Mouse (Mus musculus): ENCODE data around the gene Sptbn1. TPM values are rescaled to one million over a fixed set of nuclear protein-coding genes. Genes with fewer than 3 reads are reported as not detected.

Gene Sptbn1
- polyA plus RNA-seq, 1 experiment from 2014 or later = 137 TPM

- no peak overlapping the region for H3K27ac ChIP-seq (ENCODE audit: low read length)
Observed at GRCm38 (mm10) chr11:30178193-30178592, 89.8 kb downstream of the Sptbn1 start.

DNA sequence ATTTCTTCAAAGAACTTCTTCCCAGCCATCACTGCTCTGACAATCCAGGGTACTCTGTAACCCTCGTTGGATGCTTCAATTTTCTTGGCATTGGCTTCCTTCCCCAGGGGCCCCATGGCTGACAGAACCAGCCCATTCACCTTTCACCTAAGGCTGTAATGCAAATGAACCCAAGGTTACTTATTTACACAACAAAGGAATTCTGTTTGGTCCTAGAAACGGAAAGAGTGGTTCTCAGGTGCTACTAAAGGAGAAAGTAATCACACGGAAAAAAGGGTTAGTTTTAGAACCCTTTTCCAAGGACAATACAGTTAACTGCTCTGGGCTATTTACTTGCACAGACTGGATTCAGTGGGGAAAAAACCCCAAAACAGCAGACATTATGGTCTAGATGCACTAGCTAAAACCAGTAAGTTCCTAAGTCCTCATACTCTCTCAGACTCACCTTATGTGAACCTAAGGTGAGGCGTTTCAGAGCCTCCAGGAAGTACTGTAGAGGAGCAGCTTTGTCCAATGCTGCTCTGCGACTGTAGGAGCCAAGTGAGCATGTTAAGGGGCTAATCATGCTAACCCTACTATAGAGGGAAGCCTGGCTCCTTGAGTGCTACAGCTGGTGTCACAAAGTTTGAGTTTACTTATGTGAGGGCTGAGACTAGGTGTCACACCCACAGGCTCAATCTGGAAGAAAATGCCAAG is 90.7 kb downstream of the Sptbn1 start:
- Histone ChIP-seq H3K4me2 (replicated peaks; ENCODE audit: low read depth, low read length) (no peak overlapping the region), H3K27me3 (ENCODE audit: control insufficient read depth, insufficient read depth, low read length) (no peaks in the 10 kb centered on the region), H3K27ac (ENCODE audit: low read length) (no peak overlapping the region), H3K9ac (replicated peaks; ENCODE audit: low read depth, low read length) (no peak overlapping the region), H3K9me3 (ENCODE audit: control insufficient read depth, low read depth, low read length) (no peaks in the 10 kb centered on the region), H3K4me3 (ENCODE audit: low read depth, low read length) (no peak overlapping the region), H3K4me1 (ENCODE audit: control insufficient read depth, insufficient read depth, low read length) (peaks cover 8% of the 10 kb centered on the region; the same call in 1 of the 2 replicates), H3K36me3 (ENCODE audit: control insufficient read depth, insufficient read depth, low read length) (no peaks in the 10 kb centered on the region)
- WGBS = 46% methylated on average over 5 of the region's 5 CpGs
- no peak for ATAC-seq (ENCODE audit: insufficient number of reproducible peaks, insufficient read depth, low FRiP score, low read depth)

More at GRCm38 (mm10) chr11:30178193-30178592, 89.8 kb downstream of the Sptbn1 start:
- no peaks in the 10 kb centered on the region for H3K27me3 ChIP-seq (ENCODE audit: control insufficient read depth, insufficient read depth, low read length)
- no peak overlapping the region for H3K4me2 ChIP-seq (replicated peaks; ENCODE audit: low read depth, low read length)
- 94% methylated on average over 2 of the region's 2 CpGs for WGBS
- no peak for ATAC-seq (ENCODE audit: insufficient number of reproducible peaks, insufficient read depth, low FRiP score, low read depth)
- no peaks in the 10 kb centered on the region for H3K9me3 ChIP-seq (ENCODE audit: control insufficient read depth, low read depth, low read length)
- H3K9ac ChIP-seq (replicated peaks; ENCODE audit: low read depth, low read length) = no peak overlapping the region
- peaks cover 8% of the 10 kb centered on the region; the same call in 1 of the 2 replicates for H3K4me1 ChIP-seq (ENCODE audit: control insufficient read depth, insufficient read depth, low read length)
- no peak overlapping the region for H3K4me3 ChIP-seq (ENCODE audit: low read depth, low read length)
- peaks cover 4% of the 10 kb centered on the region; the same call in 1 of the 2 replicates for H3K36me3 ChIP-seq (ENCODE audit: control insufficient read depth, insufficient read depth, low read length)

- WGBS = 72% methylated on average over 3 of the region's 3 CpGs
- no peak for ATAC-seq (ENCODE audit: insufficient number of reproducible peaks, insufficient read depth, low FRiP score, low read depth)
- H3K9ac ChIP-seq (replicated peaks; ENCODE audit: low read depth, low read length) = no peak overlapping the region
Observed at GRCm38 (mm10) chr11:30176111-30176510, 91.9 kb downstream of the Sptbn1 start.

GRCm38 (mm10) chr11:30175623-30176022 is 92.4 kb downstream of the Sptbn1 start:
- Histone ChIP-seq H3K9me3 (ENCODE audit: control insufficient read depth, low read depth, low read length) (no peaks in the 10 kb centered on the region), H3K27ac (ENCODE audit: low read length) (no peak overlapping the region), H3K36me3 (ENCODE audit: control insufficient read depth, insufficient read depth, low read length) (no peaks in the 10 kb centered on the region), H3K27me3 (ENCODE audit: control insufficient read depth, insufficient read depth, low read length) (no peaks in the 10 kb centered on the region), H3K9ac (replicated peaks; ENCODE audit: low read depth, low read length) (no peak overlapping the region), H3K4me1 (ENCODE audit: control insufficient read depth, insufficient read depth, low read length) (peaks cover 8% of the 10 kb centered on the region; the same call in 1 of the 2 replicates), H3K4me3 (ENCODE audit: low read depth, low read length) (no peak overlapping the region), H3K4me2 (replicated peaks; ENCODE audit: low read depth, low read length) (no peak overlapping the region)
- ATAC-seq (ENCODE audit: insufficient number of reproducible peaks, insufficient read depth, low FRiP score, low read depth) = no peak
- 56% methylated on average over 1 of the region's 1 CpGs for WGBS

More at GRCm38 (mm10) chr11:30176111-30176510, 91.9 kb downstream of the Sptbn1 start:
- Histone ChIP-seq H3K4me1 (ENCODE audit: control insufficient read depth, insufficient read depth, low read length) (peaks cover 8% of the 10 kb centered on the region; the same call in 1 of the 2 replicates), H3K4me3 (ENCODE audit: low read depth, low read length) (no peak overlapping the region), H3K9me3 (ENCODE audit: control insufficient read depth, low read depth, low read length) (no peaks in the 10 kb centered on the region), H3K27me3 (ENCODE audit: control insufficient read depth, insufficient read depth, low read length) (no peaks in the 10 kb centered on the region), H3K27ac (ENCODE audit: low read length) (no peak overlapping the region), H3K36me3 (ENCODE audit: control insufficient read depth, insufficient read depth, low read length) (no peaks in the 10 kb centered on the region), H3K4me2 (replicated peaks; ENCODE audit: low read depth, low read length) (no peak overlapping the region)

DNA sequence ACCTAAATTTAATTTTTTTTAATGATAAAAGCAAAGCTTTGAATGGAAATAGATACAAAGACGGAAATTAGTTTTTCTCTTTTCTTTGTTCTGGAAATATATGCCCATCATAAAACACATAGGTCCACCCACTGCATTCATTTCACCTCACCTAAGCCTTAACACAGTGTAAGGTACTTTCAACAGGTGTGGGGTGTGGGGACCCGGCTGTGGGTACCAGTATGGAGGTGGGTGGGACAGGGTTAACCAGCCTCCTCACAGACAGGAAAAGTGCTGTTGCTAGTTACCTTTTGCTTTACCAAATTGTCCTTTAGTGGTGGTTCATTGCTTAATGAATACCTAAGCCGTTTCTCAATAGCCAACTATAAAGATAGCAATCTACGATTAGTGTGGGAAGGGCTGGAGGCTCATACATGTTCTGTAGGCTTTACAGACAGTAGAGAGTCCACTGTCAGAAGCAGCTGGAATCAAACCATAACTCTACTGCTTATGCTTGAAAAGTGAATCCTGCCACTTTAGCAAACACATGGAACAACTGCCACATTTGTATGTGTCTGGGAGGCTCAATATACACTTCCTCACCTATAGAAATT is 96.3 kb downstream of the Sptbn1 start:
- no peaks in the 10 kb centered on the region for H3K36me3 ChIP-seq (ENCODE audit: control insufficient read depth, insufficient read depth, low read length)
- H3K9me3 ChIP-seq (ENCODE audit: control insufficient read depth, low read depth, low read length) = no peaks in the 10 kb centered on the region
- WGBS = 85% methylated on average over 4 of the region's 4 CpGs
- peaks cover 2% of the 10 kb centered on the region; the same call in 1 of the 2 replicates for H3K4me1 ChIP-seq (ENCODE audit: control insufficient read depth, insufficient read depth, low read length)
- no peak overlapping the region for H3K27ac ChIP-seq (ENCODE audit: low read length)
- no peak overlapping the region for H3K4me3 ChIP-seq (ENCODE audit: low read depth, low read length)
- no peak overlapping the region for H3K4me2 ChIP-seq (replicated peaks; ENCODE audit: low read depth, low read length)
- no peak overlapping the region for H3K9ac ChIP-seq (replicated peaks; ENCODE audit: low read depth, low read length)
- no peaks in the 10 kb centered on the region for H3K27me3 ChIP-seq (ENCODE audit: control insufficient read depth, insufficient read depth, low read length)
- ATAC-seq (ENCODE audit: insufficient number of reproducible peaks, insufficient read depth, low FRiP score, low read depth) = no peak

DNA sequence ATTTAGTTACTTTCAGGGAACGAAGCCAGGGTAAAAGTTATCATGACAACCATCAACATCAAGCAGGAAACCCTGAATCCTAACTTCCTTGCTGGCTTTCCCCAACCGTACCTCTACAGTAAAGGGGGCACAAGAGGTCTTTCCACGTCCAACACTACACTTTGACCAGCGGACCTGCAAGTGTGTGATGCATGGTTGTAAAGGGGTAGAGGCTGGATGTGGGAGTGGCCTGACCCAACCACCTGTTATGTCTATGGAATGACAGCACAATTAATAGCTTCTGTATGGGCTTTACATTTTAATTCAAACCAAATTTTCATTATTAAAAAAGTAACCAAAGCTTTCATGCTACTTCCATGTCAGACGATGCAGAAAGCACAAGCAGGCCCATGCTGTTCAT is 96.8 kb downstream of the Sptbn1 start:
- no peaks in the 10 kb centered on the region for H3K9me3 ChIP-seq (ENCODE audit: control insufficient read depth, low read depth, low read length)
- H3K27ac ChIP-seq (ENCODE audit: low read length) = no peak overlapping the region
- H3K36me3 ChIP-seq (ENCODE audit: control insufficient read depth, insufficient read depth, low read length) = no peaks in the 10 kb centered on the region
- H3K27me3 ChIP-seq (ENCODE audit: control insufficient read depth, insufficient read depth, low read length) = no peaks in the 10 kb centered on the region
- no peak for ATAC-seq (ENCODE audit: insufficient number of reproducible peaks, insufficient read depth, low FRiP score, low read depth)
- no peak overlapping the region for H3K4me2 ChIP-seq (replicated peaks; ENCODE audit: low read depth, low read length)
- WGBS = 88% methylated on average over 5 of the region's 5 CpGs
- H3K4me1 ChIP-seq (ENCODE audit: control insufficient read depth, insufficient read depth, low read length) = no peaks in the 10 kb centered on the region
- no peak overlapping the region for H3K4me3 ChIP-seq (ENCODE audit: low read depth, low read length)
- H3K9ac ChIP-seq (replicated peaks; ENCODE audit: low read depth, low read length) = no peak overlapping the region

- H3K4me2 ChIP-seq (replicated peaks; ENCODE audit: low read depth, low read length) = no peak overlapping the region
- 76% methylated on average over 4 of the region's 4 CpGs for WGBS
Observed at GRCm38 (mm10) chr11:30166551-30166922, 101.4 kb downstream of the Sptbn1 start.

GRCm38 (mm10) chr11:30165861-30166550 is 102.0 kb downstream of the Sptbn1 start:
- peak; percentile 55; the same call in 1 of the 2 replicates for ATAC-seq (ENCODE audit: insufficient number of reproducible peaks, insufficient read depth, low FRiP score, low read depth)
- no peaks in the 10 kb centered on the region for H3K9me3 ChIP-seq (ENCODE audit: control insufficient read depth, low read depth, low read length)
- H3K4me3 ChIP-seq (ENCODE audit: low read depth, low read length) = no peak overlapping the region
- H3K27me3 ChIP-seq (ENCODE audit: control insufficient read depth, insufficient read depth, low read length) = no peaks in the 10 kb centered on the region
- H3K27ac ChIP-seq (ENCODE audit: low read length) = no peak overlapping the region
- H3K36me3 ChIP-seq (ENCODE audit: control insufficient read depth, insufficient read depth, low read length) = no peaks in the 10 kb centered on the region
- H3K9ac ChIP-seq (replicated peaks; ENCODE audit: low read depth, low read length) = no peak overlapping the region
- no peaks in the 10 kb centered on the region for H3K4me1 ChIP-seq (ENCODE audit: control insufficient read depth, insufficient read depth, low read length)
- WGBS = 53% methylated on average over 5 of the region's 5 CpGs
- H3K4me2 ChIP-seq (replicated peaks; ENCODE audit: low read depth, low read length) = no peak overlapping the region

More at GRCm38 (mm10) chr11:30166551-30166922, 101.4 kb downstream of the Sptbn1 start:
- no peaks in the 10 kb centered on the region for H3K4me1 ChIP-seq (ENCODE audit: control insufficient read depth, insufficient read depth, low read length)
- no peaks in the 10 kb centered on the region for H3K9me3 ChIP-seq (ENCODE audit: control insufficient read depth, low read depth, low read length)
- no peak overlapping the region for H3K27ac ChIP-seq (ENCODE audit: low read length)
- H3K4me3 ChIP-seq (ENCODE audit: low read depth, low read length) = no peak overlapping the region
- no peak for ATAC-seq (ENCODE audit: insufficient number of reproducible peaks, insufficient read depth, low FRiP score, low read depth)
- H3K9ac ChIP-seq (replicated peaks; ENCODE audit: low read depth, low read length) = no peak overlapping the region
- H3K27me3 ChIP-seq (ENCODE audit: control insufficient read depth, insufficient read depth, low read length) = no peaks in the 10 kb centered on the region
- H3K36me3 ChIP-seq (ENCODE audit: control insufficient read depth, insufficient read depth, low read length) = no peaks in the 10 kb centered on the region

Measured in stomach, embryonic 14.5 days (tissue).